ENCODE assay signal across 18 mouse cellular contexts in the genomic region with DNA sequence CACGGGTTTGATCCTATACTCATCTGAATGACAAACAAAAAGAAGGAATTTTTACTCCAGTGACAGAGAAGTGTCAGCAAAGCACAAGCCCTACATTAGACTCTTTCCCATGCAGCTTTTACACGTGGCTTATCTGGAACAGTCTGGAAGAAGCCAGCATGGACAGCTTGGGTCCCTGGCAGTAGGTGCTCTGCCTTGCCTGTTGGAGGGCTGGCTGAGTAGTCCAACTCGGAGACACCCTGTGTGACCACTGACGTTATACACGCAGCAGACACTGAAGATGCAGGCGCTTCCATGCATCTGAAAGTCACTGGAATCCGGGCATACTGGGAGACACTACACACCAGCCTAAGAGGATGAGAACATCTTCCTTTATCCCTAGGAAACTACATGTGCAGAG.
DNase-seq lines count a peak whose midpoint lies in the region; ATAC-seq lines count a peak whose summit lies in the region.
"Had no signal": no experiment of that assay in that cellular context is flagged by ENCODE, and none has a peak within 500 bp of the region (broad histone marks: within the 10 kb centered on the region; RNA-seq: fewer than 3 reads in every experiment).

No protein-coding gene starts in this region.

- no peak for DNase-seq in embryonic facial prominence, embryonic 14.5 days (ENCODE audit: low spot score)
- DNase-seq in embryonic facial prominence, embryonic 10.5 days (ENCODE audit: low spot score), result no peak
- DNase-seq in heart, postnatal 25 days (ENCODE audit: low spot score), result no peak
- DNase-seq in urinary bladder, postnatal 14 days (ENCODE audit: low spot score), result no peak
- no peak for DNase-seq in frontal cortex, postnatal 25 days (ENCODE audit: low spot score in 2 of 2)
- DNase-seq: lung, adult 18-20 months; lung, postnatal 4 days; right cerebral cortex, postnatal 4 days; thymus, adult 2 months had no signal

- 81% methylated on average over 7 of the region's 7 CpGs for WGBS in embryonic facial prominence, embryonic 14.5 days
- 85% methylated on average over 7 of the region's 7 CpGs for WGBS in embryonic facial prominence, embryonic 10.5 days
- 53% methylated on average over 7 of the region's 7 CpGs for WGBS in heart, embryonic 15.5 days

- H3K4me3 ChIP-seq in embryonic facial prominence, embryonic 14.5 days (ENCODE audit: low read depth, low read length), result no peak overlapping the region
- no peak overlapping the region for H3K4me3 ChIP-seq in embryonic facial prominence, embryonic 10.5 days
- H3K4me3 ChIP-seq in heart, embryonic 15.5 days, result no peak overlapping the region
- H3K4me3 ChIP-seq in megakaryocyte, embryonic 14.5 days (replicated peaks), result peak overlapping the region; percentile 85
- H3K4me3 ChIP-seq: erythroblast, embryonic 14.5 days; left cerebral cortex, adult 2 months; limb, embryonic 13.5 days; midbrain, embryonic 15.5 days; neural tube, embryonic 12.5 days had no signal

- intact Hi-C loops in heart, postnatal 25 days (cut with DNase I), result no loop called here

- no peaks in the 10 kb centered on the region for H3K27me3 ChIP-seq in embryonic facial prominence, embryonic 14.5 days (replicated peaks; ENCODE audit: control insufficient read depth, insufficient read depth, low read length)
- H3K27me3 ChIP-seq in embryonic facial prominence, embryonic 10.5 days (replicated peaks; ENCODE audit: low read depth, poor library complexity, severe bottlenecking), result no peaks in the 10 kb centered on the region
- H3K27me3 ChIP-seq in heart, embryonic 15.5 days, result no peaks in the 10 kb centered on the region
- H3K27me3 ChIP-seq in megakaryocyte, embryonic 14.5 days (replicated peaks), result no peaks in the 10 kb centered on the region
- H3K27me3 ChIP-seq: limb, embryonic 13.5 days; midbrain, embryonic 15.5 days; neural tube, embryonic 12.5 days had no signal

- ATAC-seq in embryonic facial prominence, embryonic 14.5 days (ENCODE audit: low read depth), result no peak
- no peak for ATAC-seq in heart, embryonic 15.5 days (replicated peaks; ENCODE audit: insufficient number of reproducible peaks, insufficient read depth, low FRiP score, low read depth)
- no peak for ATAC-seq in megakaryocyte, adult 5-6 weeks (ENCODE audit: poor library complexity, severe bottlenecking)
- ATAC-seq: intestine, embryonic 16.5 days; midbrain, embryonic 15.5 days had no signal

- no peak overlapping the region for H3K9ac ChIP-seq in embryonic facial prominence, embryonic 14.5 days (ENCODE audit: low read depth, low read length)
- no peak overlapping the region for H3K9ac ChIP-seq in heart, embryonic 15.5 days
- H3K9ac ChIP-seq: limb, embryonic 13.5 days; midbrain, embryonic 15.5 days; neural tube, embryonic 12.5 days had no signal

- H3K36me3 ChIP-seq in embryonic facial prominence, embryonic 14.5 days (ENCODE audit: control insufficient read depth, insufficient read depth, low read length), result 0 out of 2 replicates have a peak, but pooled peaks cover 6% of the 10 kb centered on the region
- H3K36me3 ChIP-seq in embryonic facial prominence, embryonic 10.5 days (replicated peaks), result no peaks in the 10 kb centered on the region
- H3K36me3 ChIP-seq in heart, embryonic 15.5 days, result no peaks in the 10 kb centered on the region
- H3K36me3 ChIP-seq in megakaryocyte, embryonic 14.5 days (replicated peaks; ENCODE audit: low read length), result peaks cover 8% of the 10 kb centered on the region
- H3K36me3 ChIP-seq: midbrain, embryonic 15.5 days; neural tube, embryonic 12.5 days had no signal

- H3K27ac ChIP-seq in embryonic facial prominence, embryonic 14.5 days (replicated peaks; ENCODE audit: low read depth, low read length), result peak overlapping the region; percentile 6; the same call in 1 of the 2 replicates
- H3K27ac ChIP-seq in embryonic facial prominence, embryonic 10.5 days (replicated peaks), result no peak overlapping the region
- peak overlapping the region; percentile 5; the same call in 1 of the 2 replicates for H3K27ac ChIP-seq in heart, embryonic 15.5 days
- H3K27ac ChIP-seq: left cerebral cortex, adult 2 months; limb, embryonic 13.5 days; midbrain, embryonic 15.5 days; neural tube, embryonic 12.5 days had no signal

- no peak overlapping the region for H3K4me2 ChIP-seq in embryonic facial prominence, embryonic 14.5 days (ENCODE audit: low read depth, low read length)
- H3K4me2 ChIP-seq in heart, embryonic 15.5 days, result no peak overlapping the region
- H3K4me2 ChIP-seq: limb, embryonic 13.5 days; midbrain, embryonic 15.5 days; neural tube, embryonic 12.5 days had no signal

- H3K9me3 ChIP-seq in embryonic facial prominence, embryonic 14.5 days (ENCODE audit: control insufficient read depth, low read length), result no peaks in the 10 kb centered on the region
- no peaks in the 10 kb centered on the region for H3K9me3 ChIP-seq in embryonic facial prominence, embryonic 10.5 days
- no peaks in the 10 kb centered on the region for H3K9me3 ChIP-seq in heart, embryonic 15.5 days (replicated peaks)
- H3K9me3 ChIP-seq in megakaryocyte, embryonic 14.5 days, result no peaks in the 10 kb centered on the region
- H3K9me3 ChIP-seq: limb, embryonic 13.5 days; midbrain, embryonic 15.5 days; neural tube, embryonic 12.5 days had no signal

- H3K4me1 ChIP-seq in embryonic facial prominence, embryonic 14.5 days (ENCODE audit: control insufficient read depth, insufficient read depth, low read length), result 0 out of 2 replicates have a peak, but pooled peaks cover 7% of the 10 kb centered on the region
- H3K4me1 ChIP-seq in embryonic facial prominence, embryonic 10.5 days, result peaks cover 27% of the 10 kb centered on the region
- H3K4me1 ChIP-seq in heart, embryonic 15.5 days (replicated peaks), result peaks cover 18% of the 10 kb centered on the region
- peaks cover 62% of the 10 kb centered on the region for H3K4me1 ChIP-seq in megakaryocyte, embryonic 14.5 days
